Mouse (Mus musculus) midbrain, postnatal 0 days (tissue): ENCODE results near the gene Fsd1. TPM values are rescaled to one million over a fixed set of nuclear protein-coding genes. Genes with fewer than 3 reads are reported as not detected.

Experiments used
- ATAC-seq: fragments of 200-750 bp; cut with Nextera tagmentation; 2 replicates; pipeline ENCODE4 v1.8.0; 2017; ENCODE audit warnings: moderate number of reproducible peaks, mild to moderate bottlenecking, moderate TSS enrichment, moderate library complexity; ENCODE audit not compliant: low FRiP score
- DNase-seq: peaks from one replicate; pipeline ENCODE4 v3.0.0-alpha.2; 2015; ENCODE audit warnings: low spot score
- H3K27ac ChIP-seq: fragments of 300-500 bp; sonication (generic); 2 replicates; pipeline ENCODE4 v1.5.1; 2014; ENCODE audit warnings: low read depth, mild to moderate bottlenecking, low read length, mixed read lengths
- H3K27me3 ChIP-seq: fragments of 300-500 bp; sonication (generic); 2 replicates; pipeline ENCODE4 v1.6.1; 2014; ENCODE audit warnings: low read length, control low read depth, mixed read lengths; ENCODE audit not compliant: insufficient read depth
- H3K36me3 ChIP-seq: fragments of 300-500 bp; sonication (generic); 2 replicates; pipeline ENCODE4 v1.6.1; 2014; ENCODE audit warnings: low read length, control low read depth, mixed read lengths; ENCODE audit not compliant: insufficient read depth
- H3K4me1 ChIP-seq: fragments of 300-500 bp; sonication (generic); 2 replicates; pipeline ENCODE4 v1.6.1; 2014; ENCODE audit warnings: mild to moderate bottlenecking, control low read depth, antibody characterized with exemption, low read length, mixed read lengths; ENCODE audit not compliant: insufficient read depth
- H3K4me2 ChIP-seq: fragments of 300-500 bp; sonication (generic); 2 replicates; pipeline ENCODE4 v1.6.1; 2014; ENCODE audit warnings: low read depth, mild to moderate bottlenecking, low read length, mixed read lengths; ENCODE audit not compliant: poor library complexity, severe bottlenecking
- H3K4me3 ChIP-seq: fragments of 300-500 bp; sonication (generic); 2 replicates; pipeline ENCODE4 v1.5.1; 2014; ENCODE audit warnings: low read depth, mild to moderate bottlenecking, low read length, moderate library complexity
- H3K9ac ChIP-seq: fragments of 300-500 bp; sonication (generic); replicated peaks from 2 replicates; pipeline ENCODE4 v1.6.1; 2014; ENCODE audit warnings: mild to moderate bottlenecking, low read length, moderate library complexity, mixed read lengths; ENCODE audit not compliant: poor library complexity, severe bottlenecking
- H3K9me3 ChIP-seq: fragments of 300-500 bp; sonication (generic); 2 replicates; pipeline ENCODE4 v1.6.1; 2016; ENCODE audit warnings: low read length, control low read depth
- CTCF ChIP-seq: IDR thresholded peaks from 2 replicates; pipeline ENCODE4 v1.5.1; 2016; ENCODE audit warnings: antibody characterized with exemption, mild to moderate bottlenecking
- WGBS: fragments of 180-500 bp; shearing (Covaris S2); extraction: QIAGEN DNeasy Blood & Tissue Kit; methylation state at CpG from one replicate; pipeline ENCODE4 v1.1.7; 2014; 5-methylcytosine and 5-hydroxymethylcytosine counted together
- polyA plus RNA-seq: library from polyadenylated mRNA; unstranded; fragments of >200 nt; fragmentation: Nextera tagmentation; extraction: Ambion mirVana; gene quantifications from 2 replicates; pipeline ENCODE4 v1.2.1, GENCODE M21; 2015
- total RNA-seq: library from RNA; depleted of rRNA; stranded (reverse); fragments of >200 nt; gene quantifications from 2 replicates; pipeline ENCODE4 v1.2.3, GENCODE M21; 2014

Gene Fsd1
- total and polyA plus RNA-seq, 2 experiments from 2014 or later = 122 to 188 TPM

- 64% methylated on average over 2 of the region's 2 CpGs for WGBS
- Histone ChIP-seq H3K27me3 (no peaks in the 10 kb centered on the region), H3K4me1 (0 out of 2 replicates have a peak, but pooled peaks cover 3% of the 10 kb centered on the region), H3K4me3 (no peak overlapping the region), H3K9ac (no peak overlapping the region), H3K36me3 (peaks cover 14% of the 10 kb centered on the region), H3K9me3 (no peaks in the 10 kb centered on the region), H3K4me2 (no peak overlapping the region), H3K27ac (no peak overlapping the region)
- no peak for TF ChIP-seq CTCF
- ATAC-seq = no peak
- no peak for DNase-seq
Measured at GRCm38 (mm10) chr17:56024476-56024875, 38.2 kb downstream of the Fsd1 start.

- no peak for ATAC-seq
Measured at GRCm38 (mm10) chr17:56024931-56025330, 38.6 kb downstream of the Fsd1 start.

GRCm38 (mm10) chr17:56026303-56026702 lies 40.0 kb downstream of the Fsd1 start:
- WGBS = 94% methylated on average over 1 of the region's 1 CpGs
- Histone ChIP-seq H3K4me3 (no peak overlapping the region), H3K27ac (no peak overlapping the region), H3K4me1 (0 out of 2 replicates have a peak, but pooled peaks cover 5% of the 10 kb centered on the region), H3K9ac (no peak overlapping the region), H3K9me3 (no peaks in the 10 kb centered on the region), H3K27me3 (no peaks in the 10 kb centered on the region), H3K4me2 (no peak overlapping the region), H3K36me3 (peaks cover 16% of the 10 kb centered on the region)
- no peak for ATAC-seq
- TF ChIP-seq CTCF = no peak
- no peak for DNase-seq

More at GRCm38 (mm10) chr17:56024931-56025330, 38.6 kb downstream of the Fsd1 start:
- no peak overlapping the region for H3K4me3 ChIP-seq
- H3K27ac ChIP-seq = no peak overlapping the region
- no peak overlapping the region for H3K9ac ChIP-seq
- H3K4me1 ChIP-seq = 0 out of 2 replicates have a peak, but pooled peaks cover 3% of the 10 kb centered on the region
- no peaks in the 10 kb centered on the region for H3K27me3 ChIP-seq
- TF ChIP-seq CTCF = no peak
- no peaks in the 10 kb centered on the region for H3K9me3 ChIP-seq
- DNase-seq = no peak
- WGBS = 88% methylated on average over 5 of the region's 5 CpGs
- no peak overlapping the region for H3K4me2 ChIP-seq
- peaks cover 12% of the 10 kb centered on the region for H3K36me3 ChIP-seq

GRCm38 (mm10) chr17:56026881-56027280 lies 40.6 kb downstream of the Fsd1 start:
- 86% methylated on average over 1 of the region's 1 CpGs for WGBS
- ATAC-seq (no peak), DNase-seq (no peak)
- Histone ChIP-seq H3K4me3 (no peak overlapping the region), H3K36me3 (peaks cover 16% of the 10 kb centered on the region), H3K9me3 (no peaks in the 10 kb centered on the region), H3K4me1 (0 out of 2 replicates have a peak, but pooled peaks cover 5% of the 10 kb centered on the region), H3K4me2 (no peak overlapping the region), H3K27ac (no peak overlapping the region), H3K9ac (no peak overlapping the region), H3K27me3 (no peaks in the 10 kb centered on the region)
- no peak for TF ChIP-seq CTCF

GRCm38 (mm10) chr17:56027801-56028441 lies 41.6 kb downstream of the Fsd1 start:
- ATAC-seq (no peak), DNase-seq (no peak)
- Histone ChIP-seq H3K9ac (no peak overlapping the region), H3K27me3 (no peaks in the 10 kb centered on the region), H3K36me3 (peaks cover 18% of the 10 kb centered on the region), H3K27ac (no peak overlapping the region), H3K4me1 (0 out of 2 replicates have a peak, but pooled peaks cover 2% of the 10 kb centered on the region), H3K9me3 (no peaks in the 10 kb centered on the region), H3K4me3 (no peak overlapping the region), H3K4me2 (no peak overlapping the region)
- 92% methylated on average over 5 of the region's 5 CpGs for WGBS
- TF ChIP-seq CTCF = no peak

- peaks cover 24% of the 10 kb centered on the region for H3K36me3 ChIP-seq
- no peak overlapping the region for H3K9ac ChIP-seq
- peaks cover 2% of the 10 kb centered on the region; the same call in 1 of the 2 replicates for H3K4me1 ChIP-seq
- DNase-seq = no peak
- H3K27ac ChIP-seq = no peak overlapping the region
- no peak for ATAC-seq
- no peaks in the 10 kb centered on the region for H3K27me3 ChIP-seq
- H3K4me2 ChIP-seq = no peak overlapping the region
- H3K9me3 ChIP-seq = no peaks in the 10 kb centered on the region
- no peak overlapping the region for H3K4me3 ChIP-seq
- no peak for TF ChIP-seq CTCF
- WGBS = 83% methylated on average over 9 of the region's 9 CpGs
Measured at GRCm38 (mm10) chr17:56030238-56030870, 44.0 kb downstream of the Fsd1 start.
